Mouse (Mus musculus): ENCODE data around the gene Nfic.
A peak's percentile ranks its signal among the peaks of the same experiment; 100 is the strongest.

Gene Nfic

GRCm38 (mm10) chr10:81354738-81355477 lies 100.5 kb downstream of the Nfic start:
- DNase-seq = no peak

GRCm38 (mm10) chr10:81351678-81352291 lies 103.7 kb downstream of the Nfic start:
- DNase-seq = no peak

GRCm38 (mm10) chr10:81350351-81351063 lies 104.9 kb downstream of the Nfic start, which contains the start of gene Hmg20b:
TSS of gene Hmg20b (minus strand) at chr10:81350480.
- DNase-seq = peak; percentile 100

- no peak for DNase-seq
Observed at GRCm38 (mm10) chr10:81349961-81350350, 105.5 kb downstream of the Nfic start.

- peak; percentile 75 for DNase-seq
Observed at GRCm38 (mm10) chr10:81349146-81349545, 106.3 kb downstream of the Nfic start.

- DNase-seq = peak; percentile 84
Observed at GRCm38 (mm10) chr10:81346453-81347067, 108.9 kb downstream of the Nfic start.

Data from lung, postnatal 36 days (tissue).